Comparison of ENCODE assay signal across 9 mouse cellular contexts in the genomic region with DNA sequence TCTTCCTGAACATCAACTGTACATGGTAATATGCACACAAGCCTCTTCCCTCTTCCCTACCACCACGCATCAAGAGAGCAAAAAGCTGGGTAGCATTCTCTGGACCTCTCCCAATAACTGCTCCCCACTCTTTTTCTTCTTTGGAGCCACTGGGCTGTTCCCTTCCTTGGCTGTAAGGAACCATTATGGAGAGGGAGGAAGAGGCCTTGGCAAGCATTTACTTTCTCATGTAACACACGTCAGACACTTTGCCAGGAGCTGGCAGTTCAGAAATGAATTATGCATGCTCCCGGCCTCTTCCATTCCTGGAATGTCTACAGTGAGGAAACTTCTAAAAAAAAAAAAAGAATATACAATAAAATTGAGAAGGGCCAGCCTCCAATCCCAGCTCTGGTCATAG. TPM values are rescaled to one million over a fixed set of nuclear protein-coding genes. Genes with fewer than 3 reads are reported as not detected.
A peak's percentile ranks its signal among the peaks of the same experiment; 100 is the strongest.
DNase-seq lines count a peak whose midpoint lies in the region; ATAC-seq and TF ChIP-seq lines count a peak whose summit lies in the region.
"Had no signal": no experiment of that assay in that cellular context is flagged by ENCODE, and none has a peak within 500 bp of the region (broad histone marks: within the 10 kb centered on the region; RNA-seq: fewer than 3 reads in every experiment).

No protein-coding gene starts in this region.

- H3K9ac ChIP-seq in forebrain, embryonic 11.5 days (ENCODE audit: low read length), result no peak overlapping the region
- H3K9ac ChIP-seq in forebrain, postnatal 0 days, result no peak overlapping the region
- no peak overlapping the region for H3K9ac ChIP-seq in midbrain, embryonic 13.5 days (replicated peaks)
- H3K9ac ChIP-seq: liver, embryonic 15.5 days had no signal

- peaks cover 23% of the 10 kb centered on the region for H3K4me1 ChIP-seq in forebrain, embryonic 10.5 days
- peaks cover 2% of the 10 kb centered on the region; the same call in 1 of the 2 replicates for H3K4me1 ChIP-seq in forebrain, embryonic 11.5 days (replicated peaks; ENCODE audit: control insufficient read depth, insufficient read depth, low read length)
- peaks cover 34% of the 10 kb centered on the region for H3K4me1 ChIP-seq in forebrain, postnatal 0 days (ENCODE audit: insufficient read depth)
- H3K4me1 ChIP-seq in midbrain, embryonic 13.5 days (replicated peaks), result peaks cover 36% of the 10 kb centered on the region

- no peak overlapping the region for H3K4me2 ChIP-seq in forebrain, embryonic 11.5 days (ENCODE audit: low read depth, low read length, severe bottlenecking)
- no peak overlapping the region for H3K4me2 ChIP-seq in forebrain, postnatal 0 days (ENCODE audit: low read depth)
- H3K4me2 ChIP-seq in midbrain, embryonic 13.5 days (replicated peaks), result no peak overlapping the region

- H3K4me3 ChIP-seq in forebrain, embryonic 10.5 days, result no peak overlapping the region
- no peak overlapping the region for H3K4me3 ChIP-seq in forebrain, embryonic 11.5 days (ENCODE audit: low read depth, low read length)
- H3K4me3 ChIP-seq in forebrain, postnatal 0 days (ENCODE audit: low read depth, low read length), result no peak overlapping the region
- no peak overlapping the region for H3K4me3 ChIP-seq in midbrain, embryonic 13.5 days (replicated peaks)
- H3K4me3 ChIP-seq: liver, embryonic 15.5 days had no signal

- 81% methylated on average over 3 of the region's 3 CpGs for WGBS in forebrain, embryonic 10.5 days
- 75% methylated on average over 3 of the region's 3 CpGs for WGBS in forebrain, embryonic 11.5 days
- WGBS in forebrain, postnatal 0 days, result 9% methylated on average over 3 of the region's 3 CpGs
- 47% methylated on average over 3 of the region's 3 CpGs for WGBS in midbrain, embryonic 13.5 days

- peaks cover 33% of the 10 kb centered on the region for H3K36me3 ChIP-seq in forebrain, embryonic 10.5 days (replicated peaks)
- H3K36me3 ChIP-seq in forebrain, embryonic 11.5 days (ENCODE audit: control insufficient read depth, insufficient read depth, low read length), result no peaks in the 10 kb centered on the region
- H3K36me3 ChIP-seq in forebrain, postnatal 0 days (ENCODE audit: insufficient read depth), result peaks cover 27% of the 10 kb centered on the region
- H3K36me3 ChIP-seq in midbrain, embryonic 13.5 days, result peaks cover 24% of the 10 kb centered on the region

- H3K27ac ChIP-seq in forebrain, embryonic 10.5 days, result 0 out of 2 replicates have a peak overlapping the region, but pooled peaks have one; percentile 48
- no peak overlapping the region for H3K27ac ChIP-seq in forebrain, embryonic 11.5 days (ENCODE audit: low read depth, low read length)
- H3K27ac ChIP-seq in forebrain, postnatal 0 days (ENCODE audit: low read depth, low read length), result peak overlapping the region; percentile 79
- H3K27ac ChIP-seq in midbrain, embryonic 13.5 days, result peak overlapping the region; percentile 66; the same call in 1 of the 2 replicates

- DNase-seq in forebrain, embryonic 10.5 days (ENCODE audit: extremely low spot score, low spot score), result no peak
- DNase-seq in forebrain, embryonic 11.5 days (ENCODE audit: low spot score), result no peak
- DNase-seq in Muller cell, postnatal 12 days (ENCODE audit: inconsistent ontology term), result peak; percentile 30
- DNase-seq in forebrain, postnatal 0 days, result peak; percentile 90
- DNase-seq in kidney, postnatal 10 days, result peak; percentile 77
- no peak for DNase-seq in MN1 (ENCODE audit: low spot score)
- no peak for DNase-seq in spleen, postnatal 10 days (ENCODE audit: low spot score in 2 of 2)

- TF ChIP-seq CTCF in forebrain, postnatal 0 days (IDR thresholded peaks at IDR 0.05; ENCODE audit: low read depth), result no peak

- no peak for ATAC-seq in forebrain, embryonic 11.5 days (replicated peaks; ENCODE audit: low FRiP score)
- ATAC-seq in forebrain, postnatal 0 days, result peak; percentile 87
- peak; percentile 53; the same call in 1 of the 2 replicates for ATAC-seq in midbrain, embryonic 13.5 days

- H3K9me3 ChIP-seq in forebrain, embryonic 10.5 days, result no peaks in the 10 kb centered on the region
- no peaks in the 10 kb centered on the region for H3K9me3 ChIP-seq in forebrain, embryonic 11.5 days (ENCODE audit: control insufficient read depth, low read length)
- no peaks in the 10 kb centered on the region for H3K9me3 ChIP-seq in forebrain, postnatal 0 days (ENCODE audit: low read length)
- no peaks in the 10 kb centered on the region for H3K9me3 ChIP-seq in midbrain, embryonic 13.5 days
- H3K9me3 ChIP-seq: liver, embryonic 15.5 days had no signal

- no peaks in the 10 kb centered on the region for H3K27me3 ChIP-seq in forebrain, embryonic 10.5 days (ENCODE audit: poor library complexity, severe bottlenecking)
- H3K27me3 ChIP-seq in forebrain, embryonic 11.5 days (ENCODE audit: control insufficient read depth, insufficient read depth, low read length), result no peaks in the 10 kb centered on the region
- H3K27me3 ChIP-seq in forebrain, postnatal 0 days (ENCODE audit: insufficient read depth, low read length), result no peaks in the 10 kb centered on the region
- H3K27me3 ChIP-seq in midbrain, embryonic 13.5 days, result no peaks in the 10 kb centered on the region
- H3K27me3 ChIP-seq: liver, embryonic 15.5 days had no signal

RNA-seq across cellular contexts. Expression of a gene that starts 22.7 kb away (rescaled TPM):
- polyA plus RNA-seq in forebrain, embryonic 10.5 days (2016; fragmentation: Nextera tagmentation; extraction: Ambion mirVana), result 41.7 and 47.5 TPM in 2 replicates
- 47.1 and 49.6 TPM in 2 replicates for polyA plus RNA-seq in forebrain, embryonic 11.5 days (2014; fragmentation: Nextera tagmentation; extraction: Ambion mirVana)
- total RNA-seq in forebrain, postnatal 0 days (2014; rRNA removed), result 24.0 and 26.2 TPM in 2 replicates
- 23.8 and 34.7 TPM in 2 replicates for polyA plus RNA-seq in forebrain, postnatal 0 days (2015; fragmentation: Nextera tagmentation; extraction: Ambion mirVana)
- 39.3 and 42.3 TPM in 2 replicates for polyA plus RNA-seq in midbrain, embryonic 13.5 days (2015; fragmentation: Nextera tagmentation; extraction: Ambion mirVana)

Comparison
In these comparisons a context has a peak if more than half of its experiments do, and no peak if none do; other contexts are left out.
1. DNase-seq: peak in Muller cell, postnatal 12 days (single experiment), forebrain, postnatal 0 days (single experiment) and kidney, postnatal 10 days (single experiment); none in forebrain, embryonic 10.5 days (single experiment), forebrain, embryonic 11.5 days (single experiment), MN1 (single experiment) and spleen, postnatal 10 days (0 of 2).